Mouse (Mus musculus) thymus, postnatal 4 days (tissue): ENCODE data around the gene Zdhhc1.
A peak's percentile ranks its signal among the peaks of the same experiment; 100 is the strongest.

Source experiments
- DNase-seq: peaks from one replicate; pipeline ENCODE4 v3.0.0; 2021

Zdhhc1 gene

GRCm38 (mm10) chr8:105451903-105452603 is 44.6 kb downstream of the Zdhhc1 start:
- DNase-seq = no peak

- DNase-seq = no peak
These were observed 45.7 kb downstream of the Zdhhc1 start for GRCm38 (mm10) chr8:105450977-105451376.

GRCm38 (mm10) chr8:105448596-105448995 is 48.1 kb downstream of the Zdhhc1 start:
- DNase-seq = no peak

- DNase-seq = no peak
These were observed 48.5 kb downstream of the Zdhhc1 start for GRCm38 (mm10) chr8:105448188-105448587.

- no peak for DNase-seq
These were observed 50.6 kb downstream of the Zdhhc1 start for GRCm38 (mm10) chr8:105446127-105446552.

GRCm38 (mm10) chr8:105445296-105446126 is 51.2 kb downstream of the Zdhhc1 start:
- DNase-seq = no peak

GRCm38 (mm10) chr8:105442661-105443060 is 54.0 kb downstream of the Zdhhc1 start:
- DNase-seq = no peak

GRCm38 (mm10) chr8:105441433-105441832 is 55.3 kb downstream of the Zdhhc1 start:
- peak; percentile 84 for DNase-seq

- DNase-seq = peak; percentile 83
These were observed 57.8 kb downstream of the Zdhhc1 start for GRCm38 (mm10) chr8:105438865-105439264.

- no peak for DNase-seq
These were observed 59.5 kb downstream of the Zdhhc1 start for GRCm38 (mm10) chr8:105437078-105437748.

GRCm38 (mm10) chr8:105436218-105436617 is 60.5 kb downstream of the Zdhhc1 start:
- no peak for DNase-seq

- no peak for DNase-seq
These were observed 62.6 kb downstream of the Zdhhc1 start for GRCm38 (mm10) chr8:105434136-105434535.

GRCm38 (mm10) chr8:105433511-105433910 is 63.2 kb downstream of the Zdhhc1 start:
- DNase-seq = no peak

- no peak for DNase-seq
These were observed 63.7 kb downstream of the Zdhhc1 start for GRCm38 (mm10) chr8:105433021-105433420.

- no peak for DNase-seq
These were observed 64.8 kb downstream of the Zdhhc1 start for GRCm38 (mm10) chr8:105431743-105432515.

GRCm38 (mm10) chr8:105426878-105427277 is 69.8 kb downstream of the Zdhhc1 start:
- no peak for DNase-seq
